Mouse (Mus musculus) ovary, adult 18-20 months (tissue): ENCODE results near the gene Gzmk.
A peak's percentile ranks its signal among the peaks of the same experiment; 100 is the strongest.
"Not testable (repeated sequence)": the region's sequence is repeated elsewhere in the genome, so short reads cannot be mapped to it uniquely, and the experiment has no call there.

ENCODE experiments used
- DNase-seq: peaks from one replicate; pipeline ENCODE4 v3.0.0; 2022; ENCODE audit warnings: low spot score, mixed read lengths

The Gzmk gene

DNA sequence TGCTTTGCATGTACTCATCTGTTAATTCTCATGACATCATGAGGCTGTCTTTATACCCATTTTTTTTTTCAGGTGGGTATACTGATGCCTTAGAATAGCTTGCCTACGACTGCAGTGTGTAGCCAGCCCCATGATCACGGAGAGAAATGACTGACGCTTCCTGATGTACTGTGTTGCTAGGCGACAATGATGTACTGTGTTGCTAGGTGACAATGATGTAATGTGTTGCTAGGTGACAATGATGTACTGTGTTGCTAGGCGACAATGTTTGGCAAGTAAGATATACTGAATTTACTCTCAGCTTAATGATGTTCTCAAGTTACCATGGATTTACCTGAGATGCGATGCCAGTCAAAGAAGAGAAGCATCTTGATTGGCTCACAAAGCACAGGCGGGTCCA is at the start of gene Gzmk:
Gzmk (minus strand) TSS at position 98 of the 400 bp plus-strand sequence.
- no peak for DNase-seq

- no peak for DNase-seq
These were observed 45.5 kb upstream of the Gzmk start for GRCm38 (mm10) chr13:113271189-113271588.

DNA sequence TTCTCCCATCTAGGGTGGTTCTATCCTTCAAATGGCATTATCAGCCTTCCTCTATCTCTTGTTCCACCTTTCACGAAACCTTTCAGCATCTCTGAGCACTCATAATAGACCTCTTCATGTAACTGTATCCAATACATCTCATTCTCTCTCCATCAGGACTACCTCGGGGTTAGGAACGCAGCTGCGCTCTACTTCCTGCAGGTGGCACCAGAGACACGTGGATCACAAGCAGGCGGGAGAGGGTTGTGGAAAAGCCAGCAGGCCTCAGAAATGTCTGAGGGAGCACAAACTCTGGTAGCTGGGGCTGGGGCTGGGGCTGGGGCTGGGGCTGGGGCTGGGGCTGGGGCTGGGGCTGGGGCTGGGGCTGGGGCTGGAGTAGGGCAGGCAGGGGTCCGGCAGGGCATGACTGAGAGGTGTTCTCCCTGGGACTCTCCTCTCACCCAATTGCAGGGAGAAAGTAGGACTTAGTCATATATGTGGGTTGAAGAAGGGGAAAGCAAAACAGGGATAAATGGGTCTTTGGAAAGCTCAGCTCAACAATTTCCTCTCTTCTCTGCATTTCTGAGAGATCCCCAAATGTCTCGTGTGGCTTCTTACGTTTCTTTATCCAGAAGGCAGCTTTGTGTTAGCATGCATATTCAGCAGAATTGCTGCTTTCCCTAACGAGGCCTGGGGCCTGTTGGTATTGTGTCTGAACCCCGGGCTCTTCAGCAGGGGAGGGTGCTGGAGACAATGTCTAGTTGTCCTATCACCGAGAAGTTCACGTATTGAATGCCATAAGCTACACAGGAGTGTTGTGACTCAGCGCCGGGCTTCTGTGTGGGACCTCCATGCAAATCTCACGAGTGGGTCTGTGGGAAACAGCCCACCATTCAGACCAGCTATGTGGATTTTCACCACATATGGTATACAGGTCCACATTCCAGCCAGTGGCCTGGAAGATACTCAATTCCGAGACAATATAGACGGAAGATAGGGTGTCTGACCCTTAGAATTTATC is 44.4 kb upstream of the Gzmk start:
- peak; percentile 27 for DNase-seq

DNA sequence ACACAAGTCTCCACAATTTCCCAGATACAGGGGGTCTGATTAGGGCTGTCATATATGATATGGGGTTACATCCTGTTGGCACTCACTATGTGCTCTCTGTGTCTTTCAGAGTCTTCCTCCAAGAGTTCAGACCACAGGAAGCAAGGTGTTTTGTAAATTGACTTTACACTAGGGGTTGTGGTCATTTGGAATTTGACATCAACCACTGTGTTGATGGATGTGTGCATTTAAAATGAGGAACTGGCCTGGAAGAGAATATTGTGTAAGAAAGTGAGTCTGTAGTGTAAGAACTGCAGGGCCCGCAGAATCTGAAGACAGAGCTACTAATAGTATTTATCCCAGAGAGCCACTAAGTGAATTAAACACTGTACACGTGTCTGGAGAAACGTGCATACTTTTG is 41.5 kb upstream of the Gzmk start:
- no peak for DNase-seq

DNA sequence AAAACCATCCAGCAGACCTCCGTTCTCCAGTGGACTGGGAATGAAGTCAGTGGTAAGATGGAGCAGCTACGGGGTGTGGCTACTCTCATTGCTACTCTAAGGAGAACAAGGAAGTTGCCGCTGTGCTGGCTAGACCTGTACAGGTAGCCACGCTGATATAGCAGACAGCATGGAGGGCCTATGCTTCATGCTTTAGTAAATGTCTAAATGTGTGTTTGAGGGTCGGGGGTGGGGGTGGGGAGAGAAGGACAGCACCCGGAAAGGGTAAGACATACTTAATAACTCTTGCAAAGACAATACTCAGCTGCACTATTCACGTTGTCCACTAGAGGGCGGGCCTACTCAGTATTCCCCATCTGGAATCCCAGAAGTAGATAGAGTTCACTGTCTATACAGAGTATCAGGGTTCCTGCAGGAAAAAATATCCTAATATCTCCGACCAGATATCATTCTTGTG is 40.8 kb upstream of the Gzmk start:
- DNase-seq = no peak

DNA sequence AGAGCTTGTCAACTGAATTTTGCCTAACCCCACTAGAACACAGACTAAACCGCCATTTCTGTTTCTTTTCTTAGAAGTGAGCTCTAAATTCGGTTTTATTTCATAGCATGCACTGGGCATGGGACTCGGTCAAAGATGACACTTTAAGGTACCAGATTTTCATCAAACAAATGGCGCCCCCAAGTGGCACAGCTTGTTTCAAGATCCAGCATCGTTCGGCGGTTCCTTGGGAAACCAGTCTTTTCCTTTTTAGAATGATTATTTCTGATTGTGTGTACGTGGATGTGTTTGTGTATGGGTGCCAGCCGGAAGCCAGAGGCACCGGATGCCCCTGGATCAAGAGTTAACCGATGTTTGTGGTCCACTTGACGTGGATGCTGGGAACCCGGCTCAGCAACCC is 39.5 kb upstream of the Gzmk start:
- no peak for DNase-seq

GRCm38 (mm10) chr13:113262822-113263221 is 37.1 kb upstream of the Gzmk start:
- DNase-seq = no peak

- no peak for DNase-seq
These were observed 33.5 kb upstream of the Gzmk start for GRCm38 (mm10) chr13:113259237-113259636.

DNA sequence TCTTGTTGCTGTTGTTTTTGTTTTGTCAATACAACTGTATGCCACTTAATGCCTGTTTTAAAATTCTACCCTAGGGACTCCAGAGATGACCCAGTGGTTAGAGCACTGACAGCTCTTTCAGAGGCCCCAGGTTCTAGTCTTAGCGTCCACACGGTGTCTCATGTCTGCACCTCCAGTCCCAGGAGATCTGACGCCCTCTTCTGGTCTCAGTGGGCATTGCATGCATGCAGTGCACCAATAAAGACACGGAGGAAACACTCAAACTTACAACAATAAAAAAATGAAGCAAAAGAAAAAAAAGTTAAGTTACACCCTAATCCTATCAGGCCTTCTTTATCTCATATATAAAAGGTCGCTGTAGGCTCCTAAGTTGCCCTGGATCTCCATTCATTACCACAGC is 31.5 kb upstream of the Gzmk start:
- DNase-seq = no peak

GRCm38 (mm10) chr13:113256766-113257165 is 31.1 kb upstream of the Gzmk start:
- no peak for DNase-seq

GRCm38 (mm10) chr13:113252580-113252979 is 26.9 kb upstream of the Gzmk start:
- not testable (repeated sequence) for DNase-seq

DNA sequence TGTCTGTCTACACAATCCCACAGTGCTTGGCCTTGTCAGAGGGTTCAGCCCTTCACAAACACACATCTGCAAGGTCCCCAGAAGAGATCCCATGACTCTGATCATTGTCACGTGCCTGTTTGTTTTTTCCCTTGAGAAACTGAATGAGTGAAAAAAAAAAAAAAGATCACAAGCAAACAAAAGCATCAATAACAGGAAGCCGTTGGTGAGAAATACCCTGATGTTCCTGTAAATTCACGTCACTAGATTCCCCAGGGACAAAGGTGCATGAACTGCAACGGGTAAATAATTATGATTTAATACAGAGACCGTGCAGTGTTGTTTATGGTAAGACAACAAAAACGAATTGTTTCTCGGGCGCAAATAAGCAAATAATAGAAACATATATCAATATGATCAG is 19.3 kb upstream of the Gzmk start:
- no peak for DNase-seq

- DNase-seq = no peak
These were observed 16.4 kb upstream of the Gzmk start for GRCm38 (mm10) chr13:113242129-113242528.

DNA sequence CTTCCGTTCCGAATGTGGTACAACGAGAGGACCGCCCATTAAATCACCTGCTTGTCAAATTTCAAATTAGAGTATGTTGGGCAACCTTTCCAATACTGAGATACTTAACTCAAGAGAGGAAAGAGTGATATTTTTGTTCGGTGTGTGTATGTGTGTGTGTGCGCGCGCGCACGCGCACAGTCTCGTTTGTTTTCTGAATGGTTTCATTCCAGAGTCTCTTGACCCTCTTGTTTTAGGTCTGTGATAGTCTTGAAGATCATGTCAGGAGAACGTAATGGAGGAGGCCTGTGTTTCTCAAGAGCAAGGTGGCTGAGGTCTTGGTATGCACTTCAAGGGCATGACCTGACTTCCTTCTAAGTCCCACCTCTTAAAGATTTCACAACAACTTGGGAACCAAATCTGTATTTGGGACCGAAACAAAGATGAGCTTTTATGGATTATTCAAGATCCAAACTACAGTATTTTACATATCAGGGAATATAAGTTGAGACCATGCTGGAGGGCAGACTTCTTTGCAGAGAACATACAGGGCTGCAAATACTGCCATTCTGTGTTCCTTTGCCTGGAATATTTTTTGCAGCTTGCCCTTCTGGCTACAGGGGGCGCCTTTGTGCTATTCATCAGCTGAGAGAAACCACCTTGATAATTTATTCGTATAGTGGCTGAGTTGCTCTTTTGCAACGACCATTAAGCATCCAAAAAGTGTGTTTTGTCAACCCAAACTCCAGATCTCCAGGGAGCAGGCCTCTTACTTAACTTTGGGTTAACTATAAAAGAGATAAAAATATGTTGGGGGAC is 2.2 kb upstream of the Gzmk start:
- no peak for DNase-seq

DNA sequence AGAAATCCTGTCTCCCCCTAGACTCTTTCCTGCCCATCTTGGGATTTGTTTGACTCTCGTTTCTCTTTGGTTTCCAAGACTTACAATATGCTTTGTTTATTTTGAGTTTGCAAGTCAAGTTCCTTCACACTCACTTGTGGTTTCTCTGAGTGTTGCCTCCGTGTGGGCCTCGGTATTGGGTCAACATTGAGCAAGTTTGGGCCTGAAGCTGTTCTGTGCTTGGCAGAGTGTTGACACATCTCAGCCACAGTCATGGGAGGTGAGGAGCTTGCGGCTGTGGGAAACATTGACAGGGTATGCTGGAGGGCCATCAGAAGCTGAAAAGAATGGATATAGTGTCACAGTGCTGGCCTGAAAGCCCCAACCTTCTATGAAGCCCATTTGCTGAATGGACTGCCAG is 1.4 kb upstream of the Gzmk start:
- DNase-seq = no peak

DNA sequence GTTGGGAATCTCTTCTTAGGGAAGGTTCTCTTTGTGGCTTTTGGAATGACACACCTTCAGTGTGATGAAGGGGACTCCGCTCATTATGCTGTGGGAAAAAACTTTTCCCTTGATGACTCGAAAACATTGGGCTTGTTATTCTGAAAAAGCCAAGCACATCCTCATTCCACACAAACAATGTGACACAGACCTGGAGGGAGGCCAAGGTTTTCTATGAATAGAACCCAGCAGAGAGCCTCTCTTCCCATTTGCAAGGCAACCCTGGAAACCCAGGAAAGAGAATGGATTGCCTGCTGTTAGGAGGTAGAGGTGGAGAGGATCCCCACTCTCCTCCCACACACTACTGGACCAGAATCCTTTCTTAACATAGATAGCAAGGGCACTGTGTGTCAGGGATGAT is 1.6 kb downstream of the Gzmk start:
- peak; percentile 30 for DNase-seq

DNA sequence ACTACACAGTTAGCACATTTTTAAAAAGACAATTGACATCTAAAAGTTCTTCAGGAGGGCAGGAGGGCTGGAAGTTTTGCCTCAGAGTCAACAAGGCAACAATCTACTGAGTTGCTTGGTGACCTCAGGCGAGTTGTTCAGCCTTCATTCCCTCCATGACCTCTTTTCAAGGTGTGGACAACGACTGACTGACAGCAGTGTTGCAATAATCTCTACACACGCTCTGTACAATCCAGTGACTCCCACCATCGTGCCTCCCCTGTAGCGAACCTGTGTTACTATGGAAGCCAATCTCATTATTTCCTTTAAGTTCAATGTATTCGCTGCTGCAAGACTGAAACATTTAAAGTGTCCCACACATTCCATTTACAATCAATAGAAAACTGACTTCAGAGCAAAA is 3.9 kb downstream of the Gzmk start:
- DNase-seq = no peak

GRCm38 (mm10) chr13:113213865-113214264 is 11.8 kb downstream of the Gzmk start:
- DNase-seq = no peak

DNA sequence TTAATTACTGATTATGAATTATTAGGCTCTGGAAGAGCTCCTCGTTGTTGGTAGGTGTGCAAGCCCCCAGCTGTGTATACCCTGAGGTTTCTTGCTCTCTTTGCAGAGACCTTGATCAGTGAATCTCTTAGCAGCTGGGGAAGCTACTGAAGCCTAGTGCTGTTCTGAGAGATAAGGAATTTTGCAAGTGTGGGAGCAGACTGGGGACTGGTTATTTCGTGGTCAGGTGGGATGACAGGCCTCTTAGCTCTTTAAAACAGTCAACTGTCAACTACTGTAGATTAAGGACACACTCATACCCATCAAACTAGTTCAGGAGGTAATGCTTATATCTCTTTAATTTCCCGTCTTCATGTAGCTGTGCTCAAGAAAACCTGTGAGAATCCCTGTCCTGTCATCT is 13.3 kb downstream of the Gzmk start:
- DNase-seq = no peak

- no peak for DNase-seq
These were observed 14.4 kb downstream of the Gzmk start for GRCm38 (mm10) chr13:113211345-113211744.

- DNase-seq = no peak
These were observed 16.1 kb downstream of the Gzmk start, which contains the start of gene Esm1 for GRCm38 (mm10) chr13:113209624-113210023. TSS of gene Esm1 (plus strand) at chr13:113209659.

DNA sequence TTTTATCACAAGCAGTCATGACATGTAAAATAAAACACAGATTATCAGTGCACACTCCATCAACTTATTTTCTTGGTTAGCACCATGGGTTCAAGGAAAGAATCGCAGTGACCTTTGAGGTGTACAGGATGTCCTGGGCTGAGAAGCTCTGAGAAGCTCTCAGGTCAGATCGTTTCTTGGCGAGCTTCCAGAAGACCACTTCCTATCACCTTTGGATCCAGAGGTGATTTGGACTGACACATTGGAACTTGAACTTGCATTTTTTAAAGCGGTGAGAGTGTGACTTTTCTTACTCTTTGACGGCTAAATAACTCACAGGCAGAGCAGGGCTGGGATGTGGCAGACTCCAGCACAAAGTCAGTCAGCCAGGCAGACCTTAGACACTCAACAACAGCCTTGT is 20.4 kb downstream of the Gzmk start:
- no peak for DNase-seq

GRCm38 (mm10) chr13:113203146-113203545 is 22.6 kb downstream of the Gzmk start:
- DNase-seq = no peak
